Mouse (Mus musculus): ENCODE data around the gene Rmnd5b. TPM values are rescaled to one million over a fixed set of nuclear protein-coding genes. Genes with fewer than 3 reads are reported as not detected.
A peak's percentile ranks its signal among the peaks of the same experiment; 100 is the strongest.

Gene Rmnd5b
- polyA plus RNA-seq, 1 experiment = 41.0 TPM

DNA sequence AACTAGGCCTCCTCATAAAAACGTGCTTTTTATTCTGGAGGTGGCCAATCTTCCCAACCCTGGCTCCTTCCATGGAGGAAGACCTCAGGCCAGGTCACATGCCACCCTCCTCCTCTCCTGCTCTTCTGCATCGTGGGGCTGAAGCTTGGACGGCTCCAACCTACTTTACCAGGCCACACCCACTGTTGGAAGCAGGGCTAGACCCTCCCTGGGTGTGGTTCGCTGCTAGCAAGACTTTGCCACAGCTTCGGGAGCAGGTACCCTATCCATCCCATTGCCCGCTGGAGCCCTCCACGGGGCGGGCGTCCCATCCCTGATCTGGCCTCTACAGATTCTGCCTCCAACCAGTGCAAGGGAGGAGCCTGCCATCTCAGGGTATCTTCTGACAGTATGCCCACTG lies 7.5 kb upstream of the Rmnd5b start:
- H3K4me3 ChIP-seq = no peak overlapping the region
- no peak overlapping the region for H3K4me2 ChIP-seq (ENCODE audit: low read depth)
- no peaks in the 10 kb centered on the region for H3K27me3 ChIP-seq (ENCODE audit: control insufficient read depth, insufficient read depth, insufficient read length)
- peaks cover 3% of the 10 kb centered on the region for H3K36me3 ChIP-seq (ENCODE audit: control insufficient read depth, insufficient read depth)
- TF ChIP-seq MAX (IDR thresholded peaks at IDR 0.05; ENCODE audit: low read depth) = no peak
- no peak for TF ChIP-seq POLR2AphosphoS2 (IDR thresholded peaks at IDR 0.05; ENCODE audit: insufficient read length, low read depth)
- TF ChIP-seq SRF (IDR thresholded peaks at IDR 0.05; ENCODE audit: control insufficient read depth, insufficient read length, low read depth) = no peak
- no peak for TF ChIP-seq CEBPB (IDR thresholded peaks at IDR 0.05; ENCODE audit: insufficient read depth, poor library complexity, severe bottlenecking)
- H3ac ChIP-seq (ENCODE audit: control insufficient read depth, insufficient read length) = no peak overlapping the region
- no peaks in the 10 kb centered on the region for H3K79me2 ChIP-seq (ENCODE audit: control insufficient read depth, insufficient read depth)

DNA sequence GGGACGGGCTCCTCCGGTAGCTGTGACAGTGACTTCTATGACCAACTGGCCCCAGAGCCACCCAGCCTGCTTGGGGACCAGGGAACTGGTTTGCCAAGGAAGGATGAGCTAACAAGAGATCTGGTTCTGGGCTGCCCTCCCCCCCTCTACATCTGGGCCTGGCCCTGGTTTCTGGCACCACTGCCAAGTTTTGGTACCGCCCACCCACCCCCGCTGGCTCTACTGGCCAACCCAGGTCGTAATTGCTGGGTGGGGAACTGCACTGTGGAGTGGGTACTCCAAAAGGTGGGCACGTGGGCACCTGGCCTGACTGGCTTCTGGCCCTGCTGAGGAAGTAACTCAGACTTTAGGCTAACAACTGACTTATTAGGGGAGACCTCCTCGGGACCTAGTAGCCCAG lies 5.1 kb upstream of the Rmnd5b start:
- H3ac ChIP-seq (ENCODE audit: control insufficient read depth, insufficient read length) = no peak overlapping the region
- H3K4me3 ChIP-seq = no peak overlapping the region
- no peak overlapping the region for H3K4me2 ChIP-seq (ENCODE audit: low read depth)
- H3K36me3 ChIP-seq (ENCODE audit: control insufficient read depth, insufficient read depth) = peaks cover 3% of the 10 kb centered on the region
- H3K27me3 ChIP-seq (ENCODE audit: control insufficient read depth, insufficient read depth, insufficient read length) = no peaks in the 10 kb centered on the region
- TF ChIP-seq POLR2A (IDR thresholded peaks at IDR 0.05; ENCODE audit: insufficient read length, low read depth) (no peak), MYOD1 (IDR thresholded peaks at IDR 0.05; ENCODE audit: control insufficient read depth in 1 of 3, insufficient read length in 2 of 3, low read depth in 2 of 3) (no peak), E2F4 (IDR thresholded peaks at IDR 0.05; ENCODE audit: insufficient read depth) (no peak), MYOG (IDR thresholded peaks at IDR 0.05; ENCODE audit: control insufficient read depth in 1 of 3, insufficient read depth in 1 of 3, insufficient read length in 2 of 3, low read depth in 2 of 3) (no peak), POLR2AphosphoS2 (IDR thresholded peaks at IDR 0.05; ENCODE audit: insufficient read length, low read depth) (no peak), MAX (IDR thresholded peaks at IDR 0.05; ENCODE audit: low read depth) (no peak), TCF3 (IDR thresholded peaks at IDR 0.05; ENCODE audit: insufficient read length, low read depth) (no peak), TCF12 (IDR thresholded peaks at IDR 0.05; ENCODE audit: insufficient read depth, poor library complexity, severe bottlenecking) (no peak), CEBPB (IDR thresholded peaks at IDR 0.05; ENCODE audit: insufficient read depth, poor library complexity, severe bottlenecking) (no peak), SRF (IDR thresholded peaks at IDR 0.05; ENCODE audit: control insufficient read depth, insufficient read length, low read depth) (no peak), USF1 (IDR thresholded peaks at IDR 0.05; ENCODE audit: low read depth) (no peak), REST (IDR thresholded peaks at IDR 0.05; ENCODE audit: insufficient read depth, insufficient read length) (no peak)
- no peaks in the 10 kb centered on the region for H3K79me2 ChIP-seq (ENCODE audit: control insufficient read depth, insufficient read depth)

DNA sequence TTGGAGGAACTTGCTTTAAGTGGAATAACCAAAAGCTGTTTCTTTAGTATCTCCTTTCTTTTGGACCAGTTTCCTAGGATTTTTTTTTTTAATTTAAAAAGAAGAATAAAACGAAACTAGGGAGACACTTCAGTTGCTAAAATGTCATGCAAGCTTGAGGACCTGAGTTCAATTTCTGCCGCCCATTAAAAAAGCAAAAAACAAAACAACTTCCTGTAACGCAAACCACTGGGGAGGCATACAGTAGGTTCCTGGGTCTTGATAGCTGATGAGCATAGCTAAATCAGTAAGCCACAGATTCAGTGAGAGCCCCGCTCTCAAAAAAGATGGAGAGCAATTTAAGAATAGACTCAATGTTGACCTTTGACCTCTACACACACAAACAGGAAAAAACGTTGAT lies 2.8 kb upstream of the Rmnd5b start:
- Histone ChIP-seq H3K27me3 (ENCODE audit: control insufficient read depth, insufficient read depth, insufficient read length) (no peaks in the 10 kb centered on the region), H3K79me2 (ENCODE audit: control insufficient read depth, insufficient read depth) (no peaks in the 10 kb centered on the region), H3K36me3 (ENCODE audit: control insufficient read depth, insufficient read depth) (no peaks in the 10 kb centered on the region), H3K4me2 (ENCODE audit: low read depth) (no peak overlapping the region), H3K4me3 (no peak overlapping the region), H3ac (ENCODE audit: control insufficient read depth, insufficient read length) (no peak overlapping the region)
- TF ChIP-seq REST (IDR thresholded peaks at IDR 0.05; ENCODE audit: insufficient read depth, insufficient read length) (no peak), TCF12 (IDR thresholded peaks at IDR 0.05; ENCODE audit: insufficient read depth, poor library complexity, severe bottlenecking) (no peak), TCF3 (IDR thresholded peaks at IDR 0.05; ENCODE audit: insufficient read length, low read depth) (no peak), MYOD1 (IDR thresholded peaks at IDR 0.05; ENCODE audit: control insufficient read depth in 1 of 3, insufficient read length in 2 of 3, low read depth in 2 of 3) (no peak), MAX (IDR thresholded peaks at IDR 0.05; ENCODE audit: low read depth) (no peak), SRF (IDR thresholded peaks at IDR 0.05; ENCODE audit: control insufficient read depth, insufficient read length, low read depth) (no peak), POLR2AphosphoS2 (IDR thresholded peaks at IDR 0.05; ENCODE audit: insufficient read length, low read depth) (no peak), E2F4 (IDR thresholded peaks at IDR 0.05; ENCODE audit: insufficient read depth) (no peak), MYOG (IDR thresholded peaks at IDR 0.05; ENCODE audit: control insufficient read depth in 1 of 3, insufficient read depth in 1 of 3, insufficient read length in 2 of 3, low read depth in 2 of 3) (no peak), CEBPB (IDR thresholded peaks at IDR 0.05; ENCODE audit: insufficient read depth, poor library complexity, severe bottlenecking) (no peak), POLR2A (IDR thresholded peaks at IDR 0.05; ENCODE audit: insufficient read length, low read depth) (no peak), USF1 (IDR thresholded peaks at IDR 0.05; ENCODE audit: low read depth) (no peak)

GRCm38 (mm10) chr11:51637971-51638414 lies 2.3 kb upstream of the Rmnd5b start:
- Histone ChIP-seq H3K4me2 (ENCODE audit: low read depth) (no peak overlapping the region), H3K4me3 (no peak overlapping the region), H3K36me3 (ENCODE audit: control insufficient read depth, insufficient read depth) (no peaks in the 10 kb centered on the region), H3K27me3 (ENCODE audit: control insufficient read depth, insufficient read depth, insufficient read length) (no peaks in the 10 kb centered on the region), H3ac (ENCODE audit: control insufficient read depth, insufficient read length) (no peak overlapping the region), H3K79me2 (ENCODE audit: control insufficient read depth, insufficient read depth) (no peaks in the 10 kb centered on the region)
- TF ChIP-seq MAX (IDR thresholded peaks at IDR 0.05; ENCODE audit: low read depth) (no peak), MYOG (IDR thresholded peaks at IDR 0.05; ENCODE audit: control insufficient read depth in 1 of 3, insufficient read depth in 1 of 3, insufficient read length in 2 of 3, low read depth in 2 of 3) (no peak), TCF3 (IDR thresholded peaks at IDR 0.05; ENCODE audit: insufficient read length, low read depth) (no peak), REST (IDR thresholded peaks at IDR 0.05; ENCODE audit: insufficient read depth, insufficient read length) (no peak), SRF (IDR thresholded peaks at IDR 0.05; ENCODE audit: control insufficient read depth, insufficient read length, low read depth) (no peak), CEBPB (IDR thresholded peaks at IDR 0.05; ENCODE audit: insufficient read depth, poor library complexity, severe bottlenecking) (no peak), E2F4 (IDR thresholded peaks at IDR 0.05; ENCODE audit: insufficient read depth) (no peak), TCF12 (IDR thresholded peaks at IDR 0.05; ENCODE audit: insufficient read depth, poor library complexity, severe bottlenecking) (no peak)

DNA sequence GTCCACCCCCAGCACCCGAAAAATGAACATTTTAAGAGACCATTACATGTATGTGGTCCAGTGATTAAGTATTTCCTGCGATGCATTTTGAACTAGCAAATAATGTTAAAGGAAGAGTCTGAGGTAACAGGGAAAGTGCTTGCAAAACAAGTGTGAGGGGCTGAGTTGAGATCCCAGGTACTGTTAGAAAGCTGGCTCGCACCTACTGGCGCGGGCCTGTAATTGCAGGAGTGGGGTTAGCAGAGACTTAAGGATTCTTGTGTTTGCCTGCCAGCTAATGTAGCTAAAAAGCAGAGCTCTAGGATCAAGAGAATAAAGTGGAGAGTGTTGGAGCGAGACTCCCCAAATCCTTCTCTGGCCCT lies 608 bp upstream of the Rmnd5b start:
- peak overlapping the region; percentile 22 for H3ac ChIP-seq (ENCODE audit: control insufficient read depth, insufficient read length)
- TF ChIP-seq POLR2AphosphoS2 (IDR thresholded peaks at IDR 0.05; ENCODE audit: insufficient read length, low read depth) (peak; percentile 19), CEBPB (IDR thresholded peaks at IDR 0.05; ENCODE audit: insufficient read depth, poor library complexity, severe bottlenecking) (no peak), REST (IDR thresholded peaks at IDR 0.05; ENCODE audit: insufficient read depth, insufficient read length) (no peak)
- peak overlapping the region; percentile 58 for H3K4me3 ChIP-seq
- no peaks in the 10 kb centered on the region for H3K36me3 ChIP-seq (ENCODE audit: control insufficient read depth, insufficient read depth)
- peak overlapping the region; percentile 91 for H3K4me2 ChIP-seq (ENCODE audit: low read depth)
- H3K27me3 ChIP-seq (ENCODE audit: control insufficient read depth, insufficient read depth, insufficient read length) = no peaks in the 10 kb centered on the region
- H3K79me2 ChIP-seq (ENCODE audit: control insufficient read depth, insufficient read depth) = no peaks in the 10 kb centered on the region
